Mouse (Mus musculus): ENCODE data around the gene Ncf2. TPM values are rescaled to one million over a fixed set of nuclear protein-coding genes. Genes with fewer than 3 reads are reported as not detected.

Ncf2 gene
- polyA plus RNA-seq, 1 experiment, result 0.04 TPM

GRCm38 (mm10) chr1:152815265-152815701 lies 15.3 kb downstream of the Ncf2 start:
- Histone ChIP-seq H3ac (ENCODE audit: control insufficient read depth, insufficient read length, low read depth) (no peak overlapping the region), H3K4me3 (ENCODE audit: insufficient read depth, poor library complexity, severe bottlenecking) (no peak overlapping the region), H3K36me3 (ENCODE audit: control insufficient read depth, insufficient read depth) (no peaks in the 10 kb centered on the region), H3K27me3 (ENCODE audit: control insufficient read depth, insufficient read depth, insufficient read length) (no peaks in the 10 kb centered on the region), H3K79me2 (ENCODE audit: control insufficient read depth, insufficient read depth) (no peaks in the 10 kb centered on the region), H3K79me3 (ENCODE audit: low read depth) (no peaks in the 10 kb centered on the region)
- no peak for TF ChIP-seq FOSL1 (IDR thresholded peaks at IDR 0.05; ENCODE audit: insufficient read depth, low read length, poor library complexity, severe bottlenecking)
- TF ChIP-seq USF1 (IDR thresholded peaks at IDR 0.05; ENCODE audit: low read depth), result no peak
- TF ChIP-seq CTCF (IDR thresholded peaks at IDR 0.05; ENCODE audit: control insufficient read depth, insufficient read depth, insufficient read length), result no peak
- TF ChIP-seq MYOD1 (IDR thresholded peaks at IDR 0.05; ENCODE audit: control insufficient read depth, insufficient read length, low read depth), result no peak
- no peak for TF ChIP-seq CEBPB (IDR thresholded peaks at IDR 0.05; ENCODE audit: low read depth)
- TF ChIP-seq MYOG (IDR thresholded peaks at IDR 0.05; ENCODE audit: control insufficient read depth, extremely low read depth, insufficient read length), result no peak
- no peak for TF ChIP-seq MAX (IDR thresholded peaks at IDR 0.05)

- Histone ChIP-seq H3K27me3 (ENCODE audit: control insufficient read depth, insufficient read depth, insufficient read length) (no peaks in the 10 kb centered on the region), H3ac (ENCODE audit: control insufficient read depth, insufficient read length, low read depth) (no peak overlapping the region), H3K4me3 (ENCODE audit: insufficient read depth, poor library complexity, severe bottlenecking) (no peak overlapping the region), H3K79me3 (ENCODE audit: low read depth) (no peaks in the 10 kb centered on the region), H3K36me3 (ENCODE audit: control insufficient read depth, insufficient read depth) (no peaks in the 10 kb centered on the region), H3K79me2 (ENCODE audit: control insufficient read depth, insufficient read depth) (no peaks in the 10 kb centered on the region)
- TF ChIP-seq MYOD1 (IDR thresholded peaks at IDR 0.05; ENCODE audit: control insufficient read depth, insufficient read length, low read depth), result no peak
These were observed 17.2 kb downstream of the Ncf2 start for GRCm38 (mm10) chr1:152817027-152817769.

GRCm38 (mm10) chr1:152817794-152818193 lies 17.8 kb downstream of the Ncf2 start:
- TF ChIP-seq CEBPB (IDR thresholded peaks at IDR 0.05; ENCODE audit: low read depth) (no peak), FOSL1 (IDR thresholded peaks at IDR 0.05; ENCODE audit: insufficient read depth, low read length, poor library complexity, severe bottlenecking) (no peak), MAX (IDR thresholded peaks at IDR 0.05) (no peak), CTCF (IDR thresholded peaks at IDR 0.05; ENCODE audit: control insufficient read depth, insufficient read depth, insufficient read length) (no peak), MYOD1 (IDR thresholded peaks at IDR 0.05; ENCODE audit: control insufficient read depth, insufficient read length, low read depth) (no peak), USF1 (IDR thresholded peaks at IDR 0.05; ENCODE audit: low read depth) (no peak), MYOG (IDR thresholded peaks at IDR 0.05; ENCODE audit: control insufficient read depth, extremely low read depth, insufficient read length) (no peak)
- H3ac ChIP-seq (ENCODE audit: control insufficient read depth, insufficient read length, low read depth), result no peak overlapping the region
- no peaks in the 10 kb centered on the region for H3K27me3 ChIP-seq (ENCODE audit: control insufficient read depth, insufficient read depth, insufficient read length)
- H3K4me3 ChIP-seq (ENCODE audit: insufficient read depth, poor library complexity, severe bottlenecking), result no peak overlapping the region
- H3K79me3 ChIP-seq (ENCODE audit: low read depth), result no peaks in the 10 kb centered on the region
- H3K36me3 ChIP-seq (ENCODE audit: control insufficient read depth, insufficient read depth), result no peaks in the 10 kb centered on the region
- no peaks in the 10 kb centered on the region for H3K79me2 ChIP-seq (ENCODE audit: control insufficient read depth, insufficient read depth)

DNA sequence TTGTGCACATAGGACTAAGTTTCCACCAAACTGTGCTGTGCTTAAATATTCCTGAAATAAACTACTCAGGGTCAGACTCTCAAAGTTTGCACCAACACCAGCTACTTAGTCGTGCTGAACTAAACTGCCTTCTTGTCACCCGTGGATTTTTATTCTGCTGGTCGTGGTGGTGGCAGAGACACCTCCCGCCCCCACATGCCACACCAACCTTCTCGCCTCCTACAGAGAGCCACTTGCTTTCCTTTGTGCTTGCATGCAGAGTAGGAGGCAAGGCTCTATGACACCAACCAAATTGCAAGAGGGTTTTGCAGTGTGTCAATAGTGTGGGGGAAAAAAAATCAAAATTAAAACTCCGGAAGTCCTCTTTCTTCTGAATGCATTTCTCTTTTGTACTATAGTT lies 19.6 kb downstream of the Ncf2 start:
- Histone ChIP-seq H3K79me3 (ENCODE audit: low read depth) (no peaks in the 10 kb centered on the region), H3K36me3 (ENCODE audit: control insufficient read depth, insufficient read depth) (no peaks in the 10 kb centered on the region), H3K79me2 (ENCODE audit: control insufficient read depth, insufficient read depth) (no peaks in the 10 kb centered on the region), H3K27me3 (ENCODE audit: control insufficient read depth, insufficient read depth, insufficient read length) (no peaks in the 10 kb centered on the region), H3ac (ENCODE audit: control insufficient read depth, insufficient read length, low read depth) (no peak overlapping the region), H3K4me3 (ENCODE audit: insufficient read depth, poor library complexity, severe bottlenecking) (no peak overlapping the region)
- no peak for TF ChIP-seq MYOD1 (IDR thresholded peaks at IDR 0.05; ENCODE audit: control insufficient read depth, insufficient read length, low read depth)
- TF ChIP-seq MAX (IDR thresholded peaks at IDR 0.05), result no peak
- TF ChIP-seq FOSL1 (IDR thresholded peaks at IDR 0.05; ENCODE audit: insufficient read depth, low read length, poor library complexity, severe bottlenecking), result no peak
- TF ChIP-seq CTCF (IDR thresholded peaks at IDR 0.05; ENCODE audit: control insufficient read depth, insufficient read depth, insufficient read length), result no peak
- TF ChIP-seq CEBPB (IDR thresholded peaks at IDR 0.05; ENCODE audit: low read depth), result no peak
- TF ChIP-seq MYOG (IDR thresholded peaks at IDR 0.05; ENCODE audit: control insufficient read depth, extremely low read depth, insufficient read length), result no peak
- TF ChIP-seq USF1 (IDR thresholded peaks at IDR 0.05; ENCODE audit: low read depth), result no peak

GRCm38 (mm10) chr1:152820911-152821695 lies 21.1 kb downstream of the Ncf2 start:
- no peaks in the 10 kb centered on the region for H3K79me2 ChIP-seq (ENCODE audit: control insufficient read depth, insufficient read depth)
- H3ac ChIP-seq (ENCODE audit: control insufficient read depth, insufficient read length, low read depth), result no peak overlapping the region
- no peaks in the 10 kb centered on the region for H3K36me3 ChIP-seq (ENCODE audit: control insufficient read depth, insufficient read depth)
- H3K79me3 ChIP-seq (ENCODE audit: low read depth), result no peaks in the 10 kb centered on the region
- TF ChIP-seq MYOD1 (IDR thresholded peaks at IDR 0.05; ENCODE audit: control insufficient read depth, insufficient read length, low read depth) (no peak), USF1 (IDR thresholded peaks at IDR 0.05; ENCODE audit: low read depth) (no peak), CTCF (IDR thresholded peaks at IDR 0.05; ENCODE audit: control insufficient read depth, insufficient read depth, insufficient read length) (no peak), MAX (IDR thresholded peaks at IDR 0.05) (no peak), CEBPB (IDR thresholded peaks at IDR 0.05; ENCODE audit: low read depth) (no peak), FOSL1 (IDR thresholded peaks at IDR 0.05; ENCODE audit: insufficient read depth, low read length, poor library complexity, severe bottlenecking) (no peak), MYOG (IDR thresholded peaks at IDR 0.05; ENCODE audit: control insufficient read depth, extremely low read depth, insufficient read length) (no peak)
- no peak overlapping the region for H3K4me3 ChIP-seq (ENCODE audit: insufficient read depth, poor library complexity, severe bottlenecking)
- no peaks in the 10 kb centered on the region for H3K27me3 ChIP-seq (ENCODE audit: control insufficient read depth, insufficient read depth, insufficient read length)

All from C2C12 (cell line).